Mouse (Mus musculus) hindbrain, postnatal 0 days (tissue): Measurements from ENCODE around the gene Abhd2. TPM values are rescaled to one million over a fixed set of nuclear protein-coding genes. Genes with fewer than 3 reads are reported as not detected.
A peak's percentile ranks its signal among the peaks of the same experiment; 100 is the strongest.

Experiments used
- ATAC-seq: fragments of 200-750 bp; cut with Nextera tagmentation; 2 replicates; pipeline ENCODE4 v1.8.0; 2017; ENCODE audit warnings: mild to moderate bottlenecking, moderate TSS enrichment, moderate library complexity
- DNase-seq: peaks from one replicate; pipeline ENCODE4 v3.0.0-alpha.2; 2015; ENCODE audit warnings: low spot score
- H3K27ac ChIP-seq: fragments of 300-500 bp; sonication (generic); 2 replicates; pipeline ENCODE4 v1.5.1; 2014; ENCODE audit warnings: mild to moderate bottlenecking
- H3K27me3 ChIP-seq: fragments of 300-500 bp; sonication (generic); 2 replicates; pipeline ENCODE4 v1.6.1; 2014; ENCODE audit warnings: low read length, mixed read lengths; ENCODE audit not compliant: insufficient read depth
- H3K36me3 ChIP-seq: fragments of 300-500 bp; sonication (generic); 2 replicates; pipeline ENCODE4 v1.6.1; 2014; ENCODE audit warnings: low read length, mixed read lengths; ENCODE audit not compliant: insufficient read depth
- H3K4me1 ChIP-seq: fragments of 300-500 bp; sonication (generic); 2 replicates; pipeline ENCODE4 v1.6.1; 2014; ENCODE audit warnings: antibody characterized with exemption, low read length, mixed read lengths; ENCODE audit not compliant: insufficient read depth
- H3K4me2 ChIP-seq: fragments of 300-500 bp; sonication (generic); 2 replicates; pipeline ENCODE4 v1.6.1; 2014; ENCODE audit warnings: low read depth, mild to moderate bottlenecking, low read length, moderate library complexity, mixed read lengths
- H3K4me3 ChIP-seq: fragments of 300-500 bp; sonication (generic); 2 replicates; pipeline ENCODE4 v1.5.1; 2014; ENCODE audit warnings: low read length
- H3K9ac ChIP-seq: fragments of 300-500 bp; sonication (generic); replicated peaks from 2 replicates; pipeline ENCODE4 v1.6.1; 2014; ENCODE audit warnings: mild to moderate bottlenecking, low read length, moderate library complexity, mixed read lengths
- H3K9me3 ChIP-seq: fragments of 300-500 bp; sonication (generic); 2 replicates; pipeline ENCODE4 v1.6.1; 2016; ENCODE audit warnings: low read length, mixed read lengths
- CTCF ChIP-seq: IDR thresholded peaks from 2 replicates; pipeline ENCODE4 v1.5.1; 2016; ENCODE audit warnings: antibody characterized with exemption, control low read depth, low read depth
- WGBS: fragments of 180-500 bp; shearing (Covaris S2); extraction: QIAGEN DNeasy Blood & Tissue Kit; methylation state at CpG from one replicate; pipeline ENCODE4 v1.1.7; 2014; 5-methylcytosine and 5-hydroxymethylcytosine counted together
- polyA plus RNA-seq: library from polyadenylated mRNA; unstranded; fragments of >200 nt; fragmentation: Nextera tagmentation; extraction: Ambion mirVana; gene quantifications from 2 replicates; pipeline ENCODE4 v1.2.1, GENCODE M21; 2015
- total RNA-seq: library from RNA; depleted of rRNA; stranded (reverse); fragments of >200 nt; gene quantifications from 2 replicates; pipeline ENCODE4 v1.2.3, GENCODE M21; 2014

Abhd2 gene
- total and polyA plus RNA-seq, 2 experiments from 2014 or later, result 23.9 to 92.3 TPM

DNA sequence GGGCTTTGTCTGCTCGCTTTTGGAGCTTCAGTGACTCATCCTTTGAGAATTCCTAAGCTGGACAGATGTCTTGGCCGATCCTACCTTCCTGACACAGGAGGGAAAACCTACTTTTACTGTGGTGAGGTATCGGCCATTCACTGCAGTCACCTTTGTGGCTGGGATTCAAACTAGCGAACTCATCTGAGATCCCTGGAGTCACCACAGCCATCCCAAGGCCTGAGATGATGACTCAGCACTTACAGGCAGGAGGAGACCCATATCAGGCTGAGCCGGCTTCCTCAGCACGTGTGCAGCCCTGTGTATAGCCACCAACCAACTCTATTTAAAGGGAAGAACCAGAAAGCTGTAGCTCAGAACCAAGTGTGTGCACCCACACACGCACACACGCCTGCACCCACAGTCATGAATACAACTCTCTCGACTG lies 2.0 kb upstream of the Abhd2 start:
- no peak overlapping the region for H3K4me3 ChIP-seq
- H3K4me2 ChIP-seq, result no peak overlapping the region
- H3K9ac ChIP-seq, result no peak overlapping the region
- DNase-seq (no peak), ATAC-seq (no peak)
- no peaks in the 10 kb centered on the region for H3K27me3 ChIP-seq
- H3K9me3 ChIP-seq, result no peaks in the 10 kb centered on the region
- H3K4me1 ChIP-seq, result peaks cover 23% of the 10 kb centered on the region; the same call in 1 of the 2 replicates
- TF ChIP-seq CTCF, result no peak
- WGBS, result 86% methylated on average over 9 of the region's 9 CpGs
- no peak overlapping the region for H3K27ac ChIP-seq
- H3K36me3 ChIP-seq, result no peaks in the 10 kb centered on the region

- ATAC-seq (no peak; the same call in 1 of the 2 replicates), DNase-seq (no peak)
- H3K27ac ChIP-seq, result peak overlapping the region; percentile 67; the same call in 1 of the 2 replicates
- no peaks in the 10 kb centered on the region for H3K36me3 ChIP-seq
- peak overlapping the region; percentile 34 for H3K4me3 ChIP-seq
- no peak overlapping the region for H3K9ac ChIP-seq
- no peak for TF ChIP-seq CTCF
- 83% methylated on average over 16 of the region's 16 CpGs for WGBS
- H3K4me1 ChIP-seq, result peaks cover 31% of the 10 kb centered on the region; the same call in 1 of the 2 replicates
- no peaks in the 10 kb centered on the region for H3K27me3 ChIP-seq
- H3K9me3 ChIP-seq, result no peaks in the 10 kb centered on the region
- peak overlapping the region; percentile 60 for H3K4me2 ChIP-seq
Observed at GRCm38 (mm10) chr7:79271861-79272788, 874 bp upstream of the Abhd2 start.

- Histone ChIP-seq H3K27me3 (no peaks in the 10 kb centered on the region), H3K36me3 (no peaks in the 10 kb centered on the region), H3K4me3 (peak overlapping the region; percentile 64), H3K9ac (peak overlapping the region; percentile 87), H3K9me3 (no peaks in the 10 kb centered on the region), H3K27ac (peak overlapping the region; percentile 92), H3K4me1 (peaks cover 31% of the 10 kb centered on the region; the same call in 1 of the 2 replicates), H3K4me2 (peak overlapping the region; percentile 68)
- WGBS, result 9% methylated on average over 15 of the region's 15 CpGs
- no peak for TF ChIP-seq CTCF
- ATAC-seq (no peak), DNase-seq (peak; percentile 62)
Observed at GRCm38 (mm10) chr7:79273738-79274472, 906 bp downstream of the Abhd2 start.

GRCm38 (mm10) chr7:79274473-79275010 lies 1.5 kb downstream of the Abhd2 start:
- Histone ChIP-seq H3K27me3 (no peaks in the 10 kb centered on the region), H3K4me2 (peak overlapping the region; percentile 68), H3K4me1 (peaks cover 31% of the 10 kb centered on the region), H3K4me3 (peak overlapping the region; percentile 64), H3K36me3 (no peaks in the 10 kb centered on the region), H3K9ac (peak overlapping the region; percentile 87), H3K27ac (peak overlapping the region; percentile 92; the same call in 1 of the 2 replicates), H3K9me3 (no peaks in the 10 kb centered on the region)
- 60% methylated on average over 8 of the region's 8 CpGs for WGBS
- ATAC-seq, result no peak
- DNase-seq, result no peak
- no peak for TF ChIP-seq CTCF

- TF ChIP-seq CTCF, result no peak
- no peaks in the 10 kb centered on the region for H3K9me3 ChIP-seq
- peak overlapping the region; percentile 92; the same call in 1 of the 2 replicates for H3K27ac ChIP-seq
- peak overlapping the region; percentile 64 for H3K4me3 ChIP-seq
- ATAC-seq (no peak), DNase-seq (no peak)
- H3K4me1 ChIP-seq, result peaks cover 31% of the 10 kb centered on the region
- H3K36me3 ChIP-seq, result no peaks in the 10 kb centered on the region
- peak overlapping the region; percentile 28; the same call in 1 of the 2 replicates for H3K9ac ChIP-seq
- 35% methylated on average over 11 of the region's 11 CpGs for WGBS
- no peaks in the 10 kb centered on the region for H3K27me3 ChIP-seq
- peak overlapping the region; percentile 68 for H3K4me2 ChIP-seq
Observed at GRCm38 (mm10) chr7:79275345-79275744, 2.3 kb downstream of the Abhd2 start.

- H3K4me2 ChIP-seq, result no peak overlapping the region
- no peak for ATAC-seq
- 70% methylated on average over 13 of the region's 13 CpGs for WGBS
- peaks cover 34% of the 10 kb centered on the region for H3K4me1 ChIP-seq
- H3K9me3 ChIP-seq, result no peaks in the 10 kb centered on the region
- H3K9ac ChIP-seq, result no peak overlapping the region
- no peak overlapping the region for H3K4me3 ChIP-seq
- no peaks in the 10 kb centered on the region for H3K36me3 ChIP-seq
- H3K27me3 ChIP-seq, result no peaks in the 10 kb centered on the region
- TF ChIP-seq CTCF, result no peak
- H3K27ac ChIP-seq, result no peak overlapping the region
- no peak for DNase-seq
Observed at GRCm38 (mm10) chr7:79278432-79278831, 5.4 kb downstream of the Abhd2 start.
